Mouse (Mus musculus) gastrocnemius, postnatal 25 days (tissue): ENCODE data around the gene Itln1. TPM values are rescaled to one million over a fixed set of nuclear protein-coding genes. Genes with fewer than 3 reads are reported as not detected.

Source experiments
- total RNA-seq, 2 experiments: library from RNA; stranded (reverse); gene quantifications; 1 replicate in 1 of 2; 2 replicates in 1 of 2; pipeline ENCODE4 v1.2.3; 2021

Itln1 gene
- total RNA-seq, 2 experiments from 2014 or later = not detected

Other genes with a start within 250 kb of the Itln1 start
- 10 to 100 TPM; 14.2 to 15.7 TPM for gene Usp21, start 247.3 kb downstream of the Itln1 start, total RNA-seq
- gene Ufc1, start 240.3 kb downstream of the Itln1 start, total RNA-seq = 10 to 100 TPM; 70.9 to 80.8 TPM
- 10 to 100 TPM; 26.4 to 29.6 TPM for gene Dedd, start 206.1 kb downstream of the Itln1 start, total RNA-seq
- 10 to 100 TPM; 21.8 to 21.9 TPM for gene Nit1, start 189.6 kb downstream of the Itln1 start, total RNA-seq
- gene Pfdn2, start 189.6 kb downstream of the Itln1 start, total RNA-seq = 10 to 100 TPM; 85.5 to 89.0 TPM
- not detected for gene Klhdc9, start 174.5 kb downstream of the Itln1 start, total RNA-seq
- gene Nectin4, start 165.2 kb downstream of the Itln1 start, total RNA-seq = not detected
- under 1 TPM; 0.49 to 0.86 TPM for gene Arhgap30, start 146.3 kb downstream of the Itln1 start, total RNA-seq
- 10 to 100 TPM; 24.6 to 25.2 TPM for gene Usf1, start 124.0 kb downstream of the Itln1 start, total RNA-seq
- gene Tstd1, start 116.4 kb downstream of the Itln1 start, total RNA-seq = 1 to 10 TPM in 1 of 2 experiments, under 1 TPM in 1; 0.95 to 1.3 TPM
- gene F11r, start 97.8 kb downstream of the Itln1 start, total RNA-seq = 1 to 10 TPM; 6.2 to 6.9 TPM
- gene Alyref2, start 31.8 kb downstream of the Itln1 start, total RNA-seq = 1 to 10 TPM; 1.6 to 1.9 TPM
- not detected for gene Cd244a, start 23.9 kb upstream of the Itln1 start, total RNA-seq
- under 1 TPM; 0.10 to 0.27 TPM for gene Ly9, start 72.1 kb upstream of the Itln1 start, total RNA-seq
- not detected for gene Slamf7, start 117.7 kb upstream of the Itln1 start, total RNA-seq
- under 1 TPM; 0.54 to 0.82 TPM for gene Cd48, start 146.7 kb upstream of the Itln1 start, total RNA-seq
- gene Slamf1, start 231.8 kb upstream of the Itln1 start, total RNA-seq = not detected